ENCODE assay signal across 8 mouse cellular contexts in the genomic region with DNA sequence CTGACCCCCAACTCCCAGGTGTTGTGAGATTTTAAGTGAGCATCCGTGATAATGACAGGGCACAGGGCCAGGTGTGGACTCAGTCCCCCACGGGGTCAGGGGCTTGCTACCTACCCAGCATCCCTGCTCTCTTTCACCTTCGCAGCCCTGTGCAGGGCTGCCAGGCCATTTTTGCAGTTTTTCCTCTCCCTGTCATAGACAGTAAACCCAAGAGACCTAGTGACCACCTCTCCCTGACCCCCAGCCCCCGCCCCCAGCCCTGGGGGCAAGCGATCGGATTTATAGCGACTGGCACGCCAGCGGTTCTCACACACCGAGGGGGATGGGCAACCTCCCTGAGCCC. TPM values are rescaled to one million over a fixed set of nuclear protein-coding genes. Genes with fewer than 3 reads are reported as not detected.
DNase-seq lines count a peak whose midpoint lies in the region; ATAC-seq and TF ChIP-seq lines count a peak whose summit lies in the region.
"Had no signal": no experiment of that assay in that cellular context is flagged by ENCODE, and none has a peak within 500 bp of the region (broad histone marks: within the 10 kb centered on the region; RNA-seq: fewer than 3 reads in every experiment).

No protein-coding gene starts in this region.

- peak overlapping the region; percentile 80 for H3K4me2 ChIP-seq in lung, embryonic 16.5 days (ENCODE audit: low read depth, low read length)
- H3K4me2 ChIP-seq in forebrain, embryonic 12.5 days = peak overlapping the region; percentile 78
- H3K4me2 ChIP-seq in limb, embryonic 12.5 days = peak overlapping the region; percentile 90

- 2% methylated on average over 10 of the region's 10 CpGs for WGBS in lung, embryonic 16.5 days
- WGBS in forebrain, embryonic 12.5 days = 4% methylated on average over 10 of the region's 10 CpGs
- 4% methylated on average over 10 of the region's 10 CpGs for WGBS in limb, embryonic 12.5 days
- WGBS in small intestine, adult 2 months = 10% methylated on average over 10 of the region's 10 CpGs

- no peaks in the 10 kb centered on the region for H3K9me3 ChIP-seq in lung, embryonic 16.5 days (ENCODE audit: control insufficient read depth, low read length)
- no peaks in the 10 kb centered on the region for H3K9me3 ChIP-seq in forebrain, embryonic 12.5 days
- H3K9me3 ChIP-seq in limb, embryonic 12.5 days = 0 out of 2 replicates have a peak, but pooled peaks cover 3% of the 10 kb centered on the region

- peak overlapping the region; percentile 81 for H3K27ac ChIP-seq in lung, embryonic 16.5 days (ENCODE audit: low read length)
- peak overlapping the region; percentile 80 for H3K27ac ChIP-seq in forebrain, embryonic 12.5 days
- peak overlapping the region; percentile 90 for H3K27ac ChIP-seq in limb, embryonic 12.5 days
- H3K27ac ChIP-seq in small intestine, adult 2 months (ENCODE audit: insufficient read depth, low read depth, low read length) = no peak overlapping the region

- no peaks in the 10 kb centered on the region for H3K27me3 ChIP-seq in lung, embryonic 16.5 days (ENCODE audit: control insufficient read depth, insufficient read depth, low read depth, low read length)
- H3K27me3 ChIP-seq in forebrain, embryonic 12.5 days = peaks cover 2% of the 10 kb centered on the region; the same call in 1 of the 2 replicates
- no peaks in the 10 kb centered on the region for H3K27me3 ChIP-seq in limb, embryonic 12.5 days
- H3K27me3 ChIP-seq in small intestine, adult 2 months (ENCODE audit: control insufficient read depth, insufficient read depth, low read length) = peaks cover 2% of the 10 kb centered on the region

- H3K4me1 ChIP-seq in lung, embryonic 16.5 days (replicated peaks; ENCODE audit: control insufficient read depth, insufficient read depth, low read length) = peaks cover 15% of the 10 kb centered on the region
- H3K4me1 ChIP-seq in forebrain, embryonic 12.5 days = peaks cover 34% of the 10 kb centered on the region
- peaks cover 30% of the 10 kb centered on the region for H3K4me1 ChIP-seq in limb, embryonic 12.5 days (replicated peaks)
- no peaks in the 10 kb centered on the region for H3K4me1 ChIP-seq in small intestine, adult 2 months (ENCODE audit: control insufficient read depth, insufficient read depth, insufficient read length, low read length)

- TF ChIP-seq CTCF in small intestine, adult 2 months (IDR thresholded peaks at IDR 0.05; ENCODE audit: extremely low read depth, insufficient read length, insufficient replicate concordance, low read depth, low read length) = no peak

- peak overlapping the region; percentile 89 for H3K4me3 ChIP-seq in lung, embryonic 16.5 days (ENCODE audit: low read length)
- peak overlapping the region; percentile 84 for H3K4me3 ChIP-seq in forebrain, embryonic 12.5 days (replicated peaks)
- peak overlapping the region; percentile 85 for H3K4me3 ChIP-seq in limb, embryonic 12.5 days (replicated peaks)
- peak overlapping the region; percentile 80 for H3K4me3 ChIP-seq in small intestine, adult 2 months (ENCODE audit: low read depth, low read length)

- no peak; the same call in 1 of the 2 replicates for ATAC-seq in lung, embryonic 16.5 days (ENCODE audit: low read depth)
- ATAC-seq in forebrain, embryonic 12.5 days (ENCODE audit: low FRiP score) = no peak; the same call in 1 of the 2 replicates
- peak; percentile 40 for ATAC-seq in limb, embryonic 12.5 days (ENCODE audit: insufficient number of reproducible peaks, insufficient read depth, low FRiP score, low TSS enrichment, low read depth)

- DNase-seq in lung, postnatal 14 days = no peak
- no peak for DNase-seq in thymus, postnatal 0 days (ENCODE audit: low spot score)
- DNase-seq in left cerebral cortex, adult 18-20 months (ENCODE audit: low spot score in 2 of 2) = no peak

- TF ChIP-seq POLR2A in small intestine, adult 2 months (IDR thresholded peaks at IDR 0.05; ENCODE audit: low read depth, low read length) = no peak

- H3K36me3 ChIP-seq in lung, embryonic 16.5 days (ENCODE audit: control insufficient read depth, insufficient read depth, low read length) = peaks cover 11% of the 10 kb centered on the region
- H3K36me3 ChIP-seq in forebrain, embryonic 12.5 days (replicated peaks) = peaks cover 16% of the 10 kb centered on the region
- peaks cover 20% of the 10 kb centered on the region for H3K36me3 ChIP-seq in limb, embryonic 12.5 days
- H3K36me3 ChIP-seq in small intestine, adult 2 months (ENCODE audit: control insufficient read depth, insufficient read depth, low read length) = no peaks in the 10 kb centered on the region

- H3K9ac ChIP-seq in lung, embryonic 16.5 days (ENCODE audit: low read length) = peak overlapping the region; percentile 96
- H3K9ac ChIP-seq in forebrain, embryonic 12.5 days = peak overlapping the region; percentile 97
- peak overlapping the region; percentile 98 for H3K9ac ChIP-seq in limb, embryonic 12.5 days (replicated peaks)

RNA-seq across cellular contexts. Expression of gene Sh3pxd2b, which starts 0.4 kb away (rescaled TPM):
- 23.4 and 23.6 TPM in 2 replicates for polyA plus RNA-seq in lung, embryonic 16.5 days (2015; fragmentation: Nextera tagmentation; extraction: Ambion mirVana)
- polyA plus RNA-seq in forebrain, embryonic 12.5 days (2016; fragmentation: Nextera tagmentation; extraction: Ambion mirVana) = 25.2 and 26.0 TPM in 2 replicates
- 27.7 and 29.4 TPM in 2 replicates for polyA plus RNA-seq in limb, embryonic 12.5 days (2016; fragmentation: Nextera tagmentation; extraction: Ambion mirVana)
- 1.7 and 2.4 TPM in 2 replicates for polyA plus RNA-seq in small intestine, adult 2 months (2012; rRNA removed)
- 2.3 and 2.7 TPM in 2 replicates for polyA plus RNA-seq in thymus, postnatal 0 days (2015; fragmentation: Nextera tagmentation; extraction: Ambion mirVana)
- total RNA-seq in left cerebral cortex, adult 18-20 months (2021) = 10 to 100 TPM; 12.4 to 14.5 TPM

RNA-seq across cellular contexts. Expression of gene Hbq1a, which starts 47.4 kb away (rescaled TPM):
- 0.46 and 1.1 TPM in 2 replicates for polyA plus RNA-seq in lung, embryonic 16.5 days (2015; fragmentation: Nextera tagmentation; extraction: Ambion mirVana)
- polyA plus RNA-seq in forebrain, embryonic 12.5 days (2016; fragmentation: Nextera tagmentation; extraction: Ambion mirVana) = 0.73 TPM in 1 of 2 replicates, not detected in the other
- polyA plus RNA-seq in limb, embryonic 12.5 days (2016; fragmentation: Nextera tagmentation; extraction: Ambion mirVana) = 0.90 TPM in 1 of 2 replicates, not detected in the other
- not detected in 2 replicates for polyA plus RNA-seq in small intestine, adult 2 months (2012; rRNA removed)
- not detected in 2 replicates for polyA plus RNA-seq in thymus, postnatal 0 days (2015; fragmentation: Nextera tagmentation; extraction: Ambion mirVana)
- 1 to 10 TPM; 1.3 to 2.5 TPM for total RNA-seq in left cerebral cortex, adult 18-20 months (2021)
- total RNA-seq: adrenal gland, postnatal 25 days had no signal

RNA-seq across cellular contexts. Expression of gene Hba-a2, which starts 50.9 kb away (rescaled TPM):
- polyA plus RNA-seq in lung, embryonic 16.5 days (2015; fragmentation: Nextera tagmentation; extraction: Ambion mirVana) = 22,746 and 25,203 TPM in 2 replicates
- 4,843 and 6,486 TPM in 2 replicates for polyA plus RNA-seq in forebrain, embryonic 12.5 days (2016; fragmentation: Nextera tagmentation; extraction: Ambion mirVana)
- 6,550 and 6,738 TPM in 2 replicates for polyA plus RNA-seq in limb, embryonic 12.5 days (2016; fragmentation: Nextera tagmentation; extraction: Ambion mirVana)
- polyA plus RNA-seq in small intestine, adult 2 months (2012; rRNA removed) = 106 and 108 TPM in 2 replicates
- 1,475 and 1,659 TPM in 2 replicates for polyA plus RNA-seq in thymus, postnatal 0 days (2015; fragmentation: Nextera tagmentation; extraction: Ambion mirVana)
- 100 to 1,000 TPM; 308 to 397 TPM for total RNA-seq in left cerebral cortex, adult 18-20 months (2021)

Comparison
In these comparisons a context has a peak if more than half of its experiments do, and no peak if none do; other contexts are left out.
1. RNA of gene Hba-a2, which starts 50.9 kb away (polyA plus RNA-seq): 22,746 to 25,203 TPM in lung, embryonic 16.5 days, 6,550 to 6,738 TPM in limb, embryonic 12.5 days, 4,843 to 6,486 TPM in forebrain, embryonic 12.5 days and 1,475 to 1,659 TPM in thymus, postnatal 0 days; 106 to 108 TPM in small intestine, adult 2 months; every median in the first group is over 10 times any median in the second.
2. Peak in every context shown above with its lines, with median percentiles within 50 percentile points of each other: H3K4me2 ChIP-seq, H3K4me3 ChIP-seq and H3K9ac ChIP-seq.